Mouse (Mus musculus) Muller cell, postnatal 12 days (primary cell): ENCODE results near the gene 4933407L21Rik.

Experiments used
- DNase-seq: peaks from one replicate; pipeline ENCODE4 v3.0.0-alpha.2; 2015; ENCODE audit errors: inconsistent ontology term

Gene 4933407L21Rik

DNA sequence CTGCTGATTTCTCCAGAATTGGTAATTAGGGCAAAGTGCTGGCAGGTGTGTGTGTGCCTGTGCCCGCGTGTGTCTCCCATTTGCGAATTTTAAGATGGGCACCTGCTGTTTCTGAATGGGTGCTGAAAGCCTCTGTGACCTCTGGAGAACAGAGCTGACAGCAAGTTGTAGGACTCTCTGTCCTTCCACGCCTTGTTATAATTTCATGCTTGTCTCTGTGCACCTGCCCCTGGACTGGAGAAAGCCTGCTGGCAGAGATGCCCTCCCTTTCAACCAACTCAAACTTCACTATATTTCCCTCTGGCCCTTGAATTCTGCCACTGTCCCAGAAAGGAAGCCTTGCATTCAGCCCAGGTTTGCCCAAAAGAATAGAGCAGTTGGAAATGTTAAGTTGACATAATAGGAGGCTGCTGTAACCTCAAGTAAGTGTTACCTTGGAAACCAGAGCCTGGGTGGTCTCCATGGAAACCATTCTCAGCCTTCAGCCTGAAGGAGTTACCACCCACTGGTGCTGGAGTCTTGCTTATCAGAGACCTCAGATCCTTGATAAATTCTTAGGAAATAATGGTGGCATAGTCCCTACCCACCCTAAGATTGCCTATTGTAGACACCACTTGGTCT lies 11.3 kb upstream of the 4933407L21Rik start:
- DNase-seq = no peak

DNA sequence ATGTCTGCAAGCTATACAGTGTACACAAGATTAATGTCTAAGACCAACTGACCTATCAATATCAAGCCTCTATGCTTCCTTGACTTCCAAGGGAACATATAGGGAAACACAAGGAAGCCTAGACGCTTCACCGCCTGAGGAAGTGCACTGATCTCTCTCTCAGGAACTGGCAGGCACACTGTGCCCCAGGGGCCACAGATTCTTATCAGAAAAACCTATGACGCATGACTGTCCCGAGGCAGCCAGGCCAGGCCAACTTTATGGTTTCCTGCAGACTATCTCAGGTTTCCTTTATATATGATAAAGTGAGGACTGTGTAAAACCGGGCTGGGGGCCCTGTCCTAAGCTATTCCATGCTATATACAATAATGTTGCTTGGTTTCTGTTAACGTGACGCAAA lies 8.7 kb upstream of the 4933407L21Rik start:
- DNase-seq = no peak

DNA sequence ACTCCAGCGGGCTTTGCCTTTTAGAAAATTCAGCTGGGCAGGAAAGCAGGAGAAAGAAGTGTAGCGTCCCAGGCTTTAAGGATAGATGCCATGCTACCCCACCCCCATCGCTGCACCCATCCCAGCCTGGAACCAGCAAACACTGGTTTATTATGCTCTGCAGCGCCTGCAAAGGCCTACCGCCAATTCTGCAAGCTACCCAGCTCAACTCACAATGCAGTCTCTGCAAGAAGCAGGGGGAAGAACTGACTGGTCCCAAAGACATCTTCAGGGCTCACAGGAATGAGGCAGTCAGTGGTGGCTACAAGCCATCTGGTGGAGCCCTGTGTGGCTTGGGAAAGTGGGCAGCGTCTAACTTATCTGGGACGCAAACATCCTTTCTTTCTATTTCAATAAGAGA lies 6.6 kb upstream of the 4933407L21Rik start:
- no peak for DNase-seq

DNA sequence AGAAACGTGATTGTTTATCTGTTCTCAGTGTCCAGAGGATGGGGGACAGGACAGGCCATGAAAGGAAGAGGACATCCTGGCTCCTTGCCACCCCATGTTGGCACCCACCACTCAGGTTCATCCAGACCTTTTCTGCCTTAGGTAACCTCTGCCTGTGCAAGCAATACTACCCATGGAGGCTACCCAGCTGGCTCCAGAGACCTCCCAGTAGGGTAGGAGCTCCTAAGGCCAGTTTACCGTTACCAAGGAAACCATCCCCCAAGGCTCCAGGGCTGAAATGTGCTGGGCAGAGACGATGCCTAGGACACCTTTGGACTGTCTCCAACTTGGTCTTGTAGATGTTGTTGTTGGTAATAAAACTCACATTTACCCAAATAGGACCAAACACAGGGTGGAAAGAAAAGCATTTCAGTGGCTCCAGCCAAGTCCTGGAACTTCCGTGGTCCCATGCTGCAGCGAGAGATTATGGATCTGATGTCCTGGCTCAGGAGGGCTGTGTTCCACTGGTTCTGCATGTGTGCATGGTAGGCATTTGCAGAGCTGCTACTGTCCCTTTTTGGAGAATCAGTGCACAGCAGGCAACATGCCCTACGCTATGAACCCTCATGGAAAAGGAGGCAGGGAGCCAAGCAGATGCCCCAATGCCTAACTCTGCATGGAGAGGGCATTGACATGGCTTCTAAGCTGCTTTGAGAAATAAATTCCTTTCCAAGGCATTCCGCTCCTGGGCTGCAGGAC lies 6.0 kb upstream of the 4933407L21Rik start:
- DNase-seq = no peak

DNA sequence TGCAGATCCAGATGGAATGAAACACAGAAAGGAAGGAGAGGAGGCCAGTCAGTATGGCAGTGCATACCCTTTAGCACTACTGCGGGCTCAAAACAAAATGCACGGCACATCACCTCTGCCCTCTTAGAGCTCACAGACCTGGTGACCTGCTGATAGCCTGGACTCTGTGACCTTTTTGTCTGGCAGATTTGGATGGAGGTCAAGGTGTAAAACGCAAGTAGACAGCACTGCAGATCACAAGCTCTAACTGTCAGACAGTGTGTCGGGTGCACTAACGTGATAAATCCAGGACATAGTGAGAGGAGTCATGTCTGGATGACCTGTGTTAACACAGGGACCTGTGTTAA lies 5.4 kb upstream of the 4933407L21Rik start:
- no peak for DNase-seq

DNA sequence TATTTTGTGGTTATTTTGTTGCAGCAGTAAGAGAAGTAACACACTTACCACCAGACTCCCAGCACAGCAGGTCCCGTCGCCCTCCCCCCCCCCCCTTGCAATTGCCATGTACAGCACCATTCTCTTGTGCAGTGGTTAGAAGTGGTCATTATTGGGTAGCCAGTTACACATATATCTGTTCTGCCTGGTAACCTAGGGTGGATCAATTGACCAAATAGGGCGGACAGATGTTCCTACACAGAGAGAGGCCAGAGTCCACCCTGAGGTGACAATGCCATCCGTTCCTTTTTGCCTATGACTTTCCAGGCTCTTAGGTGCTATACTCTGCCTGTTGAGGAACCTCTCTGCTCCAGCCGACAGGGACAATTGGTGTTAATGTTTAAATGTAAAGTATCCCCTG lies 3.1 kb upstream of the 4933407L21Rik start:
- DNase-seq = no peak

DNA sequence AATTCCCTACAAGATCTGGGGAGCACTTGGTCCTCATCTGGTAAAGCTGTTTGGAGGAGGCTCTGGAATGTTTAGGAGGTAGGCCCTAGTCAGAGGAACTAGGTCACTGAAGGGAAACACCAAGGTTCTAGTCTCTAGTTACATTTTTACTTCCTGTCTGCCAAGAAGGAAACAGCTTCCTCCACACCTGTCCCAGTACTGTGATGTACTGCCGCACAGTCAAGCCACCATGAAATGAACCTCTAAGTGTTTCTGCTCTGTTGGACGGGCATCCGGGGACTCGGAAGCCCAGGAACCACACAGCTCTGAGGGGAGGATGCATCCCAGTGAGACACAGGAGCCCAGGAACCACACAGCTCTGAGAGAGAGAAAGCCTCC lies 394 bp downstream of the 4933407L21Rik start:
- no peak for DNase-seq

DNA sequence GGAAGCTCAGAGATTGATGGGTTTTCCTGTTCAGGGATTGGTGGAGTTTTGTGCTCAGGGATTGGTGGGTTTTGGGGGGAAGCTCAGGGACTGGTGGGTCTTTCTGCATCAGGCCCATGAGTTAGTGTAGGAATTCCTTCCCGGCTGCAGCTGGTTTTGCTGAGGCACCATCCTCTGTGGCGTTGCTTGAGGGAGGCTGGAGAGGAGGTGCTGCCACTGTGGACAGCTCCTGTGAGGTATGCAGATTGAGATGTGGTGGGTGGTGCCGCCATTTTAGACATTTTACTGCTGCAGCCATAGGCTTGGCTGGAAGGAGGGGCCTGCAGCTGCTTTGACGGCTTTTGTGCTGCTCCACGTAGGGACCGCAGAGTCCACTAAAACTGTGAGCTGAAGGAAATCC lies 1.1 kb downstream of the 4933407L21Rik start:
- DNase-seq = no peak

DNA sequence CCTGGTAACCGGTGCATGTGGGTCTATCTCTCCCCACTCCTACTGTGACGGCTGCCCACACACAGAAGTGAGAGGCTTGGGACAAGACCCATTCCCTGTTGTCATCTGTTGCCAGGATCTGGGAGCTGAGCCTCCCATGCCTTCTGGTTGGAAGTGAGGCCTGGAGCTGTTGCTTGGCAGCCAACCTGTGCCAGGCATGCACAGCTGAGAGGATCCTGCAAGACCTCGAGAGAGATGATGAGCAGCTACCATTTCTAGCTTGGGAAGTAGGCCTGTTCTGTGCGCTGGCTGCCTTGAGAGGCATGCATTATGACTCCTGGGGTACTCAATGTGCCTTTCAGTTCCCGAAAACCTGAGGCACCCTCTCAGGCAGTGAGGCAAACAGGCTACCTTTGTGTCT lies 2.9 kb downstream of the 4933407L21Rik start:
- DNase-seq = no peak

DNA sequence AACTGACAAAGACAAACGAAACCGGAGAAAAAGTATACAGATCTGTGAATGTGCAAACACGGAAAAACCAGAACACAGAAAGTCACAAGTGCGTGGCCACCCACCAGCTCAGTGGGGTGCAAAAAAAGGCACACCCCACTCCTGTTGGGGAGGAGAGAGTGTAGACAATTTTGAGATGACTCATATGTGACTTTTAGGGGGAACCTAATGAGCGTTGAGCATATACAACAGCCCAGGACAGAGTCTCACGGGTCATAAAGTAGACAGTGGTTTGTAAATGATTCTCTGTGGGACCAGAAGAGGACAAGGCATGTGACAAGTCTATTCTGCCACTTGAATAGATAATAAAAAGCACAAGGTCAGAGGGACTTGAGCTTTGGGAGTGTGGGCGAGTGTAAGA lies 4.9 kb downstream of the 4933407L21Rik start:
- DNase-seq = no peak

DNA sequence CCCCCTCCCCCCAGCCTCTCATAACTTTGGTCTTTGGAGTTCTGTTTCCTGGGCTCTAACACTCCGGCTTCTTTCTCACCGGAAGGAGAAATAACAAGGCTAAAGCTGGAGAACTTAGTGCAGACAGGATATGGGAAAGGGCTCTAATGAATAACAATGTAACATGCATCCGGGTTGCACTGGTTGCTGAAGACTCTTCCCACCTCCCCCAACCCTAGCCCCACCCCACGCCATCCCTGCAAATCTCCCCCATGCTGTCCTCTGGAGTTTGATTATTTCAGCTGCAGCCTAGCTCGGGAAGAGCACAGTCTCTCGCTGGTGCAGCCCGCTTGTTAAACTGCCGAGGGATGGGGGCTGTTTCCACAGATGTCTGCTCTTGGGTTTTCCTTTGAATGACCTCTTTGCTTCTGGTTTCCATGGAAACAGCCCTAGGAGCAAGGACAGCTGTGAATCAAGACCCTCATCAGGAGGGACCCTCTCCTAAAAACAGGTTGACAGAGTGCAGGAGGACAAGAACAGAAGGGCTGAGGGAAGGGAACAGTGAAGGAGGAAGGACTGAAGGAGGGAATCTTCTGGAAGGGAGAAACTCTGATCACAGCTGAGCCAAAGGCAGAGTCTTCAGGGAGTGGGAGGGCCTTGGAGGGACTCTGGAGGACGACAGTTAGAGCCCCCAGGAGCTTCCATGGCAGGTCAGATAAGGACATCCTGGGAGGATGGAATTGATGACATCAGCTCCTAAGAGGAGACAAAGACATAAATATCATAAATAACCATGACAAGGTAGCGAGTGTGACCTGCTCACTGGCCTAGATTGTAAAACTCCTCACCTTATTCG lies 5.6 kb downstream of the 4933407L21Rik start:
- no peak for DNase-seq

DNA sequence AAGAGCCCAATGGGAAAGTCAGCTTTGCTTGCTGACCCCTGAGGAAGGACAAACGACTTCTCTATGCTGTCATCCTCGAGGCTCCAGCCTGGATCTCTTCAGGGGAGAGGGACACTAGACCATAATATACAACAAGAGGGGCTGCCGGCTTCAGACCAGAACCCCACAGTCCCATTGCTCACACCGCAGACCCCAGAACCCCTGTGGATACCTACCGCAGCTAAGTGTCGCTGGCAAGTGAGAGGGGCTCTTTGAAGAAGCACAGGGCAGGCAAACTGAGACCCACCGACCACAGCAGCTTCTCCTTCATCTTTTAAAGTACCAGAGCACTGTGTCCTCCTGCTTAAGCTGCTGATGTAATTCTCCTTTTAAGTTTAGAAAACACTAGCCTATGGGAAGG lies 6.3 kb downstream of the 4933407L21Rik start:
- DNase-seq = no peak

DNA sequence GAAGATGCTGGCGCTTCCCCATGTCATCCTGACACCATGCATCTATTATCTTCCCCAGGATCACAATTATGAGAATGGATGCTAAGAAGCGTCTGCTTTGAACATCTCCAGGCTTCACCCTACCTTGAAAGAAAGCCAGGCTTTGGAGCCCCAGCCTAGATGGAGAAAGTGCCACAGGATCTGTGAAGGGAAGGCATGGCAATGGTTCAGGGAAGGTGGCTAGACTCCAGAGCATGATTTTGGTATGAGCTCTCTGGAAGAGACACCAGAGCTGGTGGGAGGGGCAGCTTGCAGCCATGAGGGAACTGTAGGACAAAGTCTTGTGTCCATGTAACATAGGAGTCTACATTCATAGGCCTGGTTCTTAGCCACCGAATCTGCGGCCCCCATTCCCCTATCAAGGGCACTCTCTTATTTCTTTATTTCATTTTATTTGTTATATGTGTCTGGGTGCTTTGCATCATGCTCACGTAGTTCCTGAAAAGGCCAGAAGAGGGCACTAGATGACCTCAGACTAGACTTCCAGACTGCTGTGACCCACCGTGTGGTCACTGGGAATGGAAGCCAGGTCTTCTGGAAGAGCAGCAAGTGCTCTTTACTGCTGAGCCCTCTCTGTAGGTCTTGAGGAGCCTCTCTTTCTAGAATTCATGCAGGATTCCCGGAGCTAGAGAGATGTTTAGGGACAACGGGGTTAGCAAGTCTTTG lies 7.0 kb downstream of the 4933407L21Rik start:
- DNase-seq = peak; percentile 14

DNA sequence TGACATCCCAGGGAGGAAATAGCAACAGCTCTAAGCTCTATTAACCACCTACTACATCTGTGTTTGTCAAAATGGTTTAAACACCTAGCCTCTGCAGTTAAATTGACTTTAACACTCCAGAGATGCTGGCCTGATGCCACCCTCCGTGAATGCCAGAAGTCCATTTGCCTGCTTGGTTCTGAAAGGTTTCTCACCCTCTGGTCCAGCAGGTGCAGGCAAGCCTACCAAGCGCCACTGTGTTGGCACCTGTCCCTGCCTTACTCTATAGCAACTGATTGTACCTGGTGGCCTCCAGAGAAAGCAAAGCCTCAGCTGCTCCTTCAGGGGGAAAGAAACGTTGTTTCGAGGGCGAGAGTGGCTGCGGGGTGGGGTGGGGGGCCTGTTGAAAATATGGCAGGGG lies 8.0 kb downstream of the 4933407L21Rik start:
- no peak for DNase-seq

DNA sequence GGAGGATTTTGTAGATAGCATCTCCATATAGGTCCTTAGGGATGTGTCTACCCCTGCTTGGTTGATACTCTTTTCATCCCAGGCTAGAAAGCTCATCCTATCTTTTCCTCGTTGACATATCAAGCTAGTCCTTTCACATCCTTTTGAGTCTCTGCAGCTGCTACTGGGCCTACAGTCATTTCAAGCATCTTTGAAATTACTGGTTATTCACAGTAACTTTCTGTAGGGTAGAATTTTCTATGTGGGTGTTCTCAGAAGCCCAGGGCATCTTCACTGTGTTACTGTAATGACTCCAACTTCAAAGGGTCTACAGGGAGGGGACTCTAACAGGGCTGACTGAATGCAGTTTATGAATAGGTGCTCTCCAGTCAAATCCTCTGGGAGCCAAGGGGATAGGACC lies 9.0 kb downstream of the 4933407L21Rik start:
- DNase-seq = no peak

DNA sequence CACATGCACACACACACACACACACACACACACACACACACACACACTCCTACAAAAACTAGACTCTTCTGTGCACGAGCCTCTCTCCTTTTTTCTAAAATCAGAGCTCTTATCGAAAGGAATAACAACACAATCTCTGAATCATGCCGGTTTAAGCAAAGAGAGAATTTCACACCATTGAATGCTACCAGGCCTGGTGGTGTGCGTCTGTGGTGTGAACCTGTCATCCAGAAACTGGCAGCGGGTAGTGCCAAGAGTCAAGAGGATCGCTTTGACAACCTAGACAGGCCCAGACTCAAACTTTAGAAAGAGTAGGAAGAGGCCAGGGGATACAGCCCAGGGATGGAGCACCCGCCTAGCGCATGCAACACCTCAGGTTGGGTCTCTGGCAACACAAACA lies 14.0 kb downstream of the 4933407L21Rik start:
- DNase-seq = no peak

DNA sequence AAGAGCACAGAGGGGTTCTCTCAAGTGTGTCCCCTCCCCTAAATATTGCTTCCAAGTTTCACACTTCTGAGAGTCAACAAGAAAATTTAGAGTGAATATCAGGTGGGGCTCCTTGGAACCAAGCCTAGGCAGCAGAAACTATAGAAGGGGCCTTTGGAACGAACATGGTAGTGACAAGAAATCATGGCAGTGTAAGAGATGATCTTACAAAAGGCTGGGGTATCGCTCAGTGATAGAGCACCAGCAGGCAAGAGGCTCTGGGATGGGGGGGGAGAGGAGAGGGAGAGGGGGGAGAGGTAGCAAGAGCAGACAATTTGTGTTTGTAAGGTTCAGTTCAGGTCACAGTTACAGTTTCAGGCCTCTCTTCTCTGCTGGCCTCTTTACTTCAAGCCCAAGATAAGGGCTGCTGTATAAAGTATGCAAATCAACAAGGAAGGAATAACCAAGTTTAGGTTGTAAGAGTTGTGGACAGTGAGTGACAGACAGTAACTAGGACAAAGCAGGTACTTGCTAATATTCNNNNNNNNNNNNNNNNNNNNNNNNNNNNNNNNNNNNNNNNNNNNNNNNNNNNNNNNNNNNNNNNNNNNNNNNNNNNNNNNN lies 20.9 kb downstream of the 4933407L21Rik start:
- DNase-seq = no peak

DNA sequence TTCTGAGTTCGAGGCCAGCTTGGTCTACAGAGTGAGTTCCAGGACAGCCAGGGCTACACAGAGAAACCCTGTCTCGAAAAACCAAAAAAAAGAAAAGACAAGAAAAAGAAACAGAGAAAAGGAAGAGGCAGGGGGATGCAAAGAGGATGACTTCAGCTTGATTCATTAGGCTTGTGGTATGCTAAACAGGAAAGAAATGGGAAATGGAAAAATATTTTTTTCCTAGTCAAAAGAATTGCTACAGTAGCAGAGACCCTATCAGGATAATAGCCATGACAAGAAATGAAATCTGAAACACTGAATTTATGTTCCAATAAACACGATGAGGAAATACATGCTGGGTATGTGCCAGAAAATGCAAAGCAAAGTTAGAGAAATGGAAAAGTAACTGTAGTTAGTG lies 26.9 kb downstream of the 4933407L21Rik start:
- no peak for DNase-seq

DNA sequence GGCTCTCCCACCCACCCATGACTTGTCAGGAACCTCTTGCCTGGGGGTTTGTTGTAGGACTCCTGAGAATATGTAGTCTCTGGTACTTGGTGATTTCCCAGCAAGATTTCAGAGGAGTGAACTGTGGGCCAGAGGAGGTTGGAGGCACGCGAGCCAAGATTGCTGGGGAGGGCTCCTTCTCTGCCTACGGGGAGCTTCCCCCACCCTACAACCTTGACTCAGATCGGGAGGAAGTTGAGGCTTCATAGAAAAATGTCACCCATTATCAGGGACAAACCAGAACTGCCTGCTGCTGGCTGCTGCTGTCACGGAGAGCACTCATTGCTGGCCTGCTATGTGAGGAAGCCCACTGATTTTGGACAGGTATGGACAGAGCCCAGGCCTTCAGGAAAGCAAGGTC lies 29.0 kb downstream of the 4933407L21Rik start:
- DNase-seq = no peak

DNA sequence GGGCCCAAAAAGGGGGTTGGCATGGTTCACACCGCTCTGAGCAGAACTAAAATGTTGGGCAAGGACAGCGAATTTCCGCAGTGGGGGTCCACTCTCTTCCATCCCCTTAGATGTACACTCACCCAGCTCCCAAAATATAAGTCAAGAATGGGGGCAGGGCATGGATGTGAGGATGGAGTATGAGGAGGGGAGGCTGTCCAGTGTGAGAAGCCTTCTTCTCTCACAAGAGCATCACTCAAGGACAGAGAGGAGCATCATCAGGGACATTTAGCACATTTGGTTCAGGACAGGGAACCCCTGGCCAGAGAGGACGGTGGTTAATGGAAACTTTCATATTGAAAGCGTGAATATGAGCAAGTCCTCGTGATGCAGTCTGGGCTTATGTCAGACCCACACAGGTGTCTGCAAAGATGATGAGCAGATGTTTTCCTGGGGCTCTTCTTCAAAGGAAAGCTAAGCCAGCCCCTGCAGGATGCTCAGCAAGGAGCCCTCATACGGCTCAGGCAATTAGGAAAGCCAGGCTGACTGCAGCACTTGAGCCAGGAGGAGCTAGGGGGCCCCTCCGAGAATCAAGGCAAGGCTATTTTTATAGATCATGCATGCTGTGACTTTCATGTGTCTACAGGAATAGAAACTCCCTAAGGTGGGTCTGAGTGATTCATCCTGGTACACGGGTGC lies 29.8 kb downstream of the 4933407L21Rik start:
- no peak for DNase-seq

DNA sequence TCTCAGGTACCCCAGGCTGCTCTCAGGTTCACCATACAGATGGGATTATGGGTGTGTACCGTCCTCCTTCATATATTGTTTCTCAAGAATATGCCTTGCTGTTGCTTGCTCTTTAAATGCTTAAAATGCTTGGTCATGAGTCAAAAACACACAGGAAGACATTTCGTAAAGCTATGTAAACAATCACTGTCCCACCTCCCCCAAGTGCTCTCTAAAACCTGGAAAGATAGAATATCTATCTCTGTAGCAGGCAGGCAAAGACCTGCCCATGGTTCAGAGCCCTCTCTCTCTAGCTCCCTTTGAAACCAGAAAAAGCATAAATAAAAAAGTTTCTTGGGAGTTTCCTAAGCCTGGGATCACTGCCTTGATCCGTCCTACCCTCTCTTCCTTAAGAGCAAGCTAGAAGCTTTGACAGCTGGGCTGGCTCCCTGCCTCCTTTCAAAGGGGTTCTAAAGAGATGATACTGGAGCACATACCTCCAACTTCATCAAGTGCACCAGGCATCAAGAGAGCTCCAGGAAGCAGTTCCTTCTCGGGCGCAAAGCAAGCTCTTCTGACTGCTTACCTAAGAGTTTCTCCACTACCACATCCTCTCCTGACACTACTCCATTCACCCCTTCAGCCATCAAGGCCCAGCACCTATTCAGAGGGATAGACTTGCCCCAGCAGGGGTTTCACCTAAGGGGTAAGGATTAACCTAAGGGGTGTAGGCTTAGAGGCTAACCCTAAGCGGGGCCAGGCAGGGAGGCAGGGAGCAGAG lies 31.0 kb downstream of the 4933407L21Rik start:
- no peak for DNase-seq
